Mouse (Mus musculus) heart, embryonic 11.5 days (tissue): Measurements from ENCODE around the gene Nsmce1. TPM values are rescaled to one million over a fixed set of nuclear protein-coding genes. Genes with fewer than 3 reads are reported as not detected.

Experiments used
- ATAC-seq: fragments of 200-750 bp; cut with Nextera tagmentation; replicated peaks from 2 replicates; pipeline ENCODE4 v1.8.0; 2017; ENCODE audit warnings: moderate library complexity; ENCODE audit not compliant: insufficient number of reproducible peaks, low FRiP score, low TSS enrichment
- H3K27ac ChIP-seq: fragments of 300-500 bp; sonication (generic); 2 replicates; pipeline ENCODE4 v1.5.1; 2014; ENCODE audit warnings: mild to moderate bottlenecking, low read depth, low read length
- H3K27me3 ChIP-seq: fragments of 300-500 bp; sonication (generic); 2 replicates; pipeline ENCODE4 v1.6.1; 2014; ENCODE audit warnings: mild to moderate bottlenecking, low read length, mixed read lengths; ENCODE audit not compliant: control insufficient read depth, insufficient read depth
- H3K36me3 ChIP-seq: fragments of 300-500 bp; sonication (generic); 2 replicates; pipeline ENCODE4 v1.6.1; 2014; ENCODE audit warnings: mild to moderate bottlenecking, low read length, moderate library complexity, mixed read lengths; ENCODE audit not compliant: control insufficient read depth, insufficient read depth
- H3K4me1 ChIP-seq: fragments of 300-500 bp; sonication (generic); 2 replicates; pipeline ENCODE4 v1.6.1; 2014; ENCODE audit warnings: low read length; ENCODE audit not compliant: control insufficient read depth, insufficient read depth
- H3K4me2 ChIP-seq: fragments of 300-500 bp; sonication (generic); 2 replicates; pipeline ENCODE4 v1.6.1; 2014; ENCODE audit warnings: mild to moderate bottlenecking, moderate library complexity
- H3K4me3 ChIP-seq: fragments of 300-500 bp; sonication (generic); 2 replicates; pipeline ENCODE4 v1.5.1; 2014; ENCODE audit warnings: low read depth, low read length
- H3K9ac ChIP-seq: fragments of 300-500 bp; sonication (generic); 2 replicates; pipeline ENCODE4 v1.6.1; 2014; ENCODE audit warnings: mild to moderate bottlenecking, low read depth, low read length, moderate library complexity
- H3K9me3 ChIP-seq: fragments of 300-500 bp; sonication (generic); replicated peaks from 2 replicates; pipeline ENCODE4 v1.6.1; 2016; ENCODE audit warnings: low read length; ENCODE audit not compliant: control insufficient read depth
- WGBS: fragments of 180-500 bp; shearing (Covaris S2); extraction: QIAGEN DNeasy Blood & Tissue Kit; methylation state at CpG from one replicate; pipeline ENCODE4 v1.1.7; 2014; ENCODE audit not compliant: insufficient replicate concordance; 5-methylcytosine and 5-hydroxymethylcytosine counted together
- polyA plus RNA-seq: library from polyadenylated mRNA; unstranded; fragments of >200 nt; fragmentation: Nextera tagmentation; extraction: Ambion mirVana; gene quantifications from 2 replicates; pipeline ENCODE4 v1.2.1, GENCODE M21; 2014

Gene Nsmce1
- polyA plus RNA-seq, 1 experiment from 2014 or later, result 111 TPM

GRCm38 (mm10) chr7:125484791-125485190, 6.6 kb downstream of the Nsmce1 start:
- no peaks in the 10 kb centered on the region for H3K4me1 ChIP-seq
- H3K4me3 ChIP-seq, result no peak overlapping the region
- no peak overlapping the region for H3K4me2 ChIP-seq
- peaks cover 10% of the 10 kb centered on the region for H3K36me3 ChIP-seq
- no peak overlapping the region for H3K9ac ChIP-seq
- WGBS, result 94% methylated on average over 7 of the region's 7 CpGs
- no peaks in the 10 kb centered on the region for H3K27me3 ChIP-seq
- no peak overlapping the region for H3K27ac ChIP-seq
- H3K9me3 ChIP-seq, result no peaks in the 10 kb centered on the region
- ATAC-seq, result no peak

DNA sequence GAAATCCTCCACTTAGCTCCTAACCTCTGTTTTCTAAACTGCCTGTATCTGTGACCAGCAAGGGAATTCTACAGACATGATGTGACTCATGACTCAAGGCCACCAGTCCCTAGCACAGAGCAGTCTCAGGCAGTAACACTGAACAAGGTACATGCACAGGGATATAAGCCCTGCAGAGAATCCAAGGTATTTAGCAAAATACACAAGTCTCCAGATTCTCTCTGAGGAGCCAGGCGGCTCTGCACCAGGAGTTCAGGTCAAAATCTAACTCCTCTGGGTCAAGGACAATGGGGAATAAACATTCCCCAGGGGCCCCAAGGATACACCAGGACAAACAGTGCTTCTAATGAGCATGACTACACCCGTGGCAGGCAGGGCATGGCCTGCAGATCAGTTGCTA, 8.5 kb downstream of the Nsmce1 start:
- Histone ChIP-seq H3K9ac (no peak overlapping the region), H3K9me3 (no peaks in the 10 kb centered on the region), H3K27me3 (no peaks in the 10 kb centered on the region), H3K4me2 (no peak overlapping the region), H3K36me3 (peaks cover 12% of the 10 kb centered on the region), H3K27ac (no peak overlapping the region), H3K4me3 (no peak overlapping the region), H3K4me1 (peaks cover 4% of the 10 kb centered on the region; the same call in 1 of the 2 replicates)
- 79% methylated on average over 2 of the region's 2 CpGs for WGBS
- no peak for ATAC-seq

GRCm38 (mm10) chr7:125482339-125482738, 9.1 kb downstream of the Nsmce1 start:
- H3K27me3 ChIP-seq, result no peaks in the 10 kb centered on the region
- peaks cover 17% of the 10 kb centered on the region for H3K36me3 ChIP-seq
- no peak for ATAC-seq
- H3K27ac ChIP-seq, result no peak overlapping the region
- H3K4me2 ChIP-seq, result no peak overlapping the region
- no peak overlapping the region for H3K4me3 ChIP-seq
- no peaks in the 10 kb centered on the region for H3K9me3 ChIP-seq
- peaks cover 4% of the 10 kb centered on the region; the same call in 1 of the 2 replicates for H3K4me1 ChIP-seq
- no peak overlapping the region for H3K9ac ChIP-seq
- 74% methylated on average over 3 of the region's 3 CpGs for WGBS

GRCm38 (mm10) chr7:125480518-125480917, 10.9 kb downstream of the Nsmce1 start:
- H3K9ac ChIP-seq, result no peak overlapping the region
- WGBS, result 80% methylated on average over 4 of the region's 4 CpGs
- H3K4me1 ChIP-seq, result peaks cover 22% of the 10 kb centered on the region
- H3K4me3 ChIP-seq, result no peak overlapping the region
- H3K27ac ChIP-seq, result no peak overlapping the region
- no peaks in the 10 kb centered on the region for H3K9me3 ChIP-seq
- no peak for ATAC-seq
- peaks cover 16% of the 10 kb centered on the region for H3K36me3 ChIP-seq
- H3K27me3 ChIP-seq, result no peaks in the 10 kb centered on the region
- H3K4me2 ChIP-seq, result no peak overlapping the region

DNA sequence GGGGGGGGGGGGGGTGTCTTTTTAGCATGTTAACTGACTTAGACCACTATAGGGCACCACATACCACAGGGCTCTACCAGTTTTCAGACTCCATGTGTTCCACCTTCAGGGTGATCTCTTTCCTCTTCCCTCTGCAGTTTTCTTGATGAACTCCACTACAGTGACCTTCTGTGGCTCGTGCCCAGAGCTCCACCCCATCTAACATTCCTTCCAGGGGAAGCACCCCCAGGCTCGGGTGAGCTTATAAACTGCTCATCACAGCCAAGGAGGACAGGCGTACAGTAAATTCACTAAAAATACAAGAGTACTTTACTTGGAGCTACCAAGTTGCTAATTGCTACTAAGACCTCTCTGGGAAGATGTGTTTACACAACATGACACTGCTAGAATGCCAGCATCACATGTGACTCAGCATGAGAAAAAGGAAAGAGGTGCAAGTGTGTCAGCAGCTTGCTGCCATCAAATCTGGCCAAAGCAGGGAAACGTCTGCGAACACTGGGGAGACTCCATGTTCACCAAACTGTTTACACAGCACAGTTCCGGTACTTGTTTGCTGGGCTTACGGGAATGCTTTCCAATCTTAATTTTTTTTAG, 12.9 kb downstream of the Nsmce1 start:
- H3K4me3 ChIP-seq, result no peak overlapping the region
- H3K9ac ChIP-seq, result no peak overlapping the region
- H3K4me1 ChIP-seq, result peaks cover 32% of the 10 kb centered on the region
- WGBS, result 70% methylated on average over 7 of the region's 7 CpGs
- H3K4me2 ChIP-seq, result no peak overlapping the region
- no peaks in the 10 kb centered on the region for H3K9me3 ChIP-seq
- no peaks in the 10 kb centered on the region for H3K27me3 ChIP-seq
- H3K27ac ChIP-seq, result 0 out of 2 replicates have a peak overlapping the region, but pooled peaks have one; percentile 10
- H3K36me3 ChIP-seq, result peaks cover 7% of the 10 kb centered on the region
- no peak for ATAC-seq

GRCm38 (mm10) chr7:125475601-125476251, 15.7 kb downstream of the Nsmce1 start:
- Histone ChIP-seq H3K4me3 (no peak overlapping the region), H3K4me1 (peaks cover 42% of the 10 kb centered on the region), H3K9ac (peak overlapping the region; percentile 31; the same call in 1 of the 2 replicates), H3K36me3 (peaks cover 9% of the 10 kb centered on the region), H3K4me2 (0 out of 2 replicates have a peak overlapping the region, but pooled peaks have one; percentile 19), H3K27me3 (no peaks in the 10 kb centered on the region), H3K9me3 (no peaks in the 10 kb centered on the region), H3K27ac (peak overlapping the region; percentile 67)
- 37% methylated on average over 11 of the region's 11 CpGs for WGBS
- ATAC-seq, result no peak

DNA sequence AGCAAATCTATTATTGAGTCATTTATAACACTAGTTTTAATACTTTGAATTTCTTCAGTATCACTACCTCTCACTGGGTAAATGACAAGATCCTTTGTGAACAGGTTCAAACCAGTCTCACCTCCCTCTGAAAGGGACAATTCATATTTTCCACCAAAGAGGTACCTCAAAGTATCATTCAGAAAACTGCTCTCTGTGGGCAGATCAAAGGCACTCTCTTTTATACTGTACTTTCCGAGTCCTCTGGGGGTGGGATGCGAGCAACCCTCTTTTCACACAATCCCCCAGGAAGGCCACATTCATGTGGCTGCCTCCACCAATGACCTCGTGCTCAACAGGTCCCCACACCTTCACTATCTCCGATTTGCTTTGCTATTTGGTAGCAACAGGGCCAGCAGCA, 16.9 kb downstream of the Nsmce1 start:
- WGBS, result 66% methylated on average over 4 of the region's 4 CpGs
- H3K27me3 ChIP-seq, result no peaks in the 10 kb centered on the region
- peaks cover 42% of the 10 kb centered on the region for H3K4me1 ChIP-seq
- H3K27ac ChIP-seq, result peak overlapping the region; percentile 67; the same call in 1 of the 2 replicates
- no peak overlapping the region for H3K9ac ChIP-seq
- peaks cover 9% of the 10 kb centered on the region; the same call in 1 of the 2 replicates for H3K36me3 ChIP-seq
- H3K9me3 ChIP-seq, result no peaks in the 10 kb centered on the region
- H3K4me3 ChIP-seq, result no peak overlapping the region
- H3K4me2 ChIP-seq, result no peak overlapping the region
- ATAC-seq, result no peak

DNA sequence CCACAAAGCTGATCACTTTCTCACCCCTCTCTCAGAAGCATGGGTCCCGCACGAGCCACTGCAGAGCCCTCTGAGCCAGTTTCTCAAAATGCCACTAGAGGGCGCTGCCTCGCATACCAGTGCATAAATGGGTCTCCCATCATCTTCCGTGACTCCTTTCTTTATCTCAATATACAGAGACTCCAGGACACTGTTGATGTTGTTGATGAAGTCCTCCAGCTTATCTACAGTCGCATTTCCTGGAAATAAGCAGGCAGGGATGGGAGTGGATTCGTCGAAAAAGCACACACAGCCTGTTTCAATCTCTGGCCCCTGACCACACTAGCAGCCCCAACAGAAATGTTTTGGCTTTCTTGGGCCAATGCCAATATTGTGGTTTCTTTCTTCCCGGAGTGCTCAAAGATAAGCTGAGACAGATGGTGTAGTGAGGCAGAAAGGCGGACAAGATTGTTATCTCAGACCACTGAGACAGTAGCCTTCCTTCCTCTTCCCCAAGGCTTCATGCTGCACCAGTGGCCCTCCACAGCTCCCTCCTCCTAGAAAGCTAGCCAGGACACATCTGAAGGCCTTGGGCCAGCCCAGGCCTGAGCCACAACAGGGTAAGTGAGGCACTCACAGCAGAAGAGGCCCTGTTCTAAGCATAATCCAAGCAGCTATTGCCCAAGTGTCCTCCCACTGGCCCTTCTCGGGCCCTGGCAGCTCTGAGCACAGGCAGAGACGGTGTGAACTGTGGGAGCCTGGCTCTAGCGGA, 19.2 kb downstream of the Nsmce1 start:
- ATAC-seq, result peak; percentile 68
- Histone ChIP-seq H3K4me2 (peak overlapping the region; percentile 36), H3K36me3 (peaks cover 8% of the 10 kb centered on the region), H3K27ac (peak overlapping the region; percentile 80; the same call in 1 of the 2 replicates), H3K4me1 (peaks cover 36% of the 10 kb centered on the region), H3K27me3 (no peaks in the 10 kb centered on the region), H3K4me3 (no peak overlapping the region), H3K9me3 (no peaks in the 10 kb centered on the region), H3K9ac (0 out of 2 replicates have a peak overlapping the region, but pooled peaks have one; percentile 52)
- 18% methylated on average over 13 of the region's 13 CpGs for WGBS
